Mouse (Mus musculus) liver, embryonic 11.5 days (tissue): ENCODE results near the gene Eed. TPM values are rescaled to one million over a fixed set of nuclear protein-coding genes. Genes with fewer than 3 reads are reported as not detected.

Source experiments
- ATAC-seq: fragments of 200-750 bp; cut with Nextera tagmentation; replicated peaks from 2 replicates; pipeline ENCODE4 v1.8.0; 2017; ENCODE audit warnings: moderate number of reproducible peaks, mild to moderate bottlenecking, moderate TSS enrichment, moderate library complexity; ENCODE audit not compliant: low FRiP score
- DNase-seq: peaks from one replicate; pipeline ENCODE4 v3.0.0-alpha.2; 2017; ENCODE audit warnings: low spot score
- H3K27ac ChIP-seq: fragments of 300-500 bp; sonication (generic); 2 replicates; pipeline ENCODE4 v1.5.1; 2014; ENCODE audit warnings: mild to moderate bottlenecking, low read depth, low read length, control low read depth
- H3K27me3 ChIP-seq: fragments of 300-500 bp; sonication (generic); replicated peaks from 2 replicates; pipeline ENCODE4 v1.6.1; 2014; ENCODE audit warnings: low read length, mixed read lengths; ENCODE audit not compliant: control insufficient read depth, insufficient read depth
- H3K36me3 ChIP-seq: fragments of 300-500 bp; sonication (generic); 2 replicates; pipeline ENCODE4 v1.6.1; 2014; ENCODE audit warnings: mild to moderate bottlenecking, low read length, moderate library complexity, mixed read lengths; ENCODE audit not compliant: control insufficient read depth, insufficient read depth
- H3K4me1 ChIP-seq: fragments of 300-500 bp; sonication (generic); replicated peaks from 2 replicates; pipeline ENCODE4 v1.6.1; 2014; ENCODE audit warnings: low read length, mixed read lengths; ENCODE audit not compliant: control insufficient read depth, insufficient read depth
- H3K4me2 ChIP-seq: fragments of 300-500 bp; sonication (generic); 2 replicates; pipeline ENCODE4 v1.6.1; 2014; ENCODE audit warnings: mild to moderate bottlenecking, control low read depth, moderate library complexity
- H3K4me3 ChIP-seq: fragments of 300-500 bp; sonication (generic); 2 replicates; pipeline ENCODE4 v1.5.1; 2014; ENCODE audit warnings: low read depth, low read length, control low read depth
- H3K9ac ChIP-seq: fragments of 300-500 bp; sonication (generic); 2 replicates; pipeline ENCODE4 v1.6.1; 2014; ENCODE audit warnings: low read depth, low read length, control low read depth
- H3K9me3 ChIP-seq: fragments of 300-500 bp; sonication (generic); 2 replicates; pipeline ENCODE4 v1.6.1; 2016; ENCODE audit warnings: low read length, inconsistent platforms, mixed read lengths; ENCODE audit not compliant: control insufficient read depth
- WGBS: fragments of 180-500 bp; shearing (Covaris S2); extraction: QIAGEN DNeasy Blood & Tissue Kit; methylation state at CpG from one replicate; pipeline ENCODE4 v1.1.7; 2014; 5-methylcytosine and 5-hydroxymethylcytosine counted together
- polyA plus RNA-seq: library from polyadenylated mRNA; unstranded; fragments of >200 nt; fragmentation: Nextera tagmentation; extraction: Ambion mirVana; gene quantifications from 2 replicates; pipeline ENCODE4 v1.2.1, GENCODE M21; 2014

Eed gene
- polyA plus RNA-seq, 1 experiment from 2014 or later: 77.1 TPM

- Histone ChIP-seq H3K36me3 (no peaks in the 10 kb centered on the region), H3K4me2 (no peak overlapping the region)
- no peak for DNase-seq
These were observed 72.4 kb downstream of the Eed start for GRCm38 (mm10) chr7:89908421-89908820.

GRCm38 (mm10) chr7:89907950-89908349, 72.8 kb downstream of the Eed start:
- H3K4me1 ChIP-seq: no peaks in the 10 kb centered on the region
- no peak overlapping the region for H3K4me2 ChIP-seq
- DNase-seq: peak; percentile 53
- no peak overlapping the region for H3K4me3 ChIP-seq
- ATAC-seq: peak; percentile 51; the same call in 1 of the 2 replicates
- H3K9me3 ChIP-seq: no peaks in the 10 kb centered on the region
- no peaks in the 10 kb centered on the region for H3K27me3 ChIP-seq
- H3K36me3 ChIP-seq: no peaks in the 10 kb centered on the region
- H3K9ac ChIP-seq: no peak overlapping the region
- no peak overlapping the region for H3K27ac ChIP-seq
- WGBS: 18% methylated on average over 8 of the region's 8 CpGs

More at GRCm38 (mm10) chr7:89908421-89908820, 72.4 kb downstream of the Eed start:
- no peak overlapping the region for H3K9ac ChIP-seq
- ATAC-seq: no peak
- no peak overlapping the region for H3K4me3 ChIP-seq
- H3K4me1 ChIP-seq: no peaks in the 10 kb centered on the region
- no peaks in the 10 kb centered on the region for H3K27me3 ChIP-seq
- H3K9me3 ChIP-seq: no peaks in the 10 kb centered on the region
- WGBS: 58% methylated on average over 7 of the region's 7 CpGs
- no peak overlapping the region for H3K27ac ChIP-seq

Other genes with a start within 250 kb of the Eed start
- gene Ccdc81, start 77.4 kb downstream of the Eed start, polyA plus RNA-seq: 0.06 TPM in 1 of 2 replicates, not detected in the other
- gene Hikeshi, start 39.8 kb downstream of the Eed start, polyA plus RNA-seq: 138 and 146 TPM in 2 replicates
- 62.6 and 65.9 TPM in 2 replicates for gene Picalm, start 149.2 kb upstream of the Eed start, polyA plus RNA-seq